Mouse (Mus musculus): Measurements from ENCODE around the gene Fyco1.

DNA sequence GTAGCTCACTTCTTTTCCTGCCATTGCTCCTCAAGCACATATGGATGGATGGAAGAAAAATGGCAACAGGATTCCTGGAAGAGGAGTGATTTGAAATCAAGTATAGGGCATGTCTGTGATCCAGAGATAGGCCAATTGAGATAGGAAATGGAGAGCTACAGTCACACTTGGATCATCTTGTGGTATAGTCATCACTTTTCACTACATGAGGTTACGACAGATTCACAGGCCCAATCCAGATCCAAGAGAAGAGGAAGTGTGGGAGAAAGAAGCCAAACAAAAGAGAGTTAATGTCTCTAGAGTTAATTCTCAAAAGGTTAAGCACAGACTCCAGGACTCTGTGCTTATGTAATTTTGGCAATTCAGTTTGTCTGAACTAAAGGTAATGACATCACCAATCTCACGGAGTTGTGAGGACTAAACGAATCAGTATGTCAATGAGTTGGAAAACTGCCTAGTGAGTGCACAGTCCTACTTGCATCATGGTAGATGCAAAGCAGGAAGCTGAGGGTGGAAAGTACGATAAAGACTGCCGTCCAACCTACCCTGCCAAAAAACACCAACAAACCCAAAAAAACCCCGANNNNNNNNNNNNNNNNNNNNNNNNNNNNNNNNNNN is 17.6 kb upstream of the Fyco1 start:
- TF ChIP-seq CEBPB (IDR thresholded peaks at IDR 0.05; ENCODE audit: low read depth) (no peak), MYOG (IDR thresholded peaks at IDR 0.05; ENCODE audit: control insufficient read depth, extremely low read depth, insufficient read length) (no peak), CTCF (IDR thresholded peaks at IDR 0.05; ENCODE audit: control insufficient read depth, insufficient read depth, insufficient read length) (no peak), MAX (IDR thresholded peaks at IDR 0.05) (no peak)

Measured in C2C12 (cell line).